Mouse (Mus musculus): ENCODE results near the gene Ecm2.

Ecm2 gene

GRCm38 (mm10) chr13:49504510-49504909, at the start of gene Ecm2:
Ecm2 (plus strand) TSS chr13:49504810.
- DNase-seq (ENCODE audit: low read depth, low spot score), result no peak

GRCm38 (mm10) chr13:49460276-49460675, 44.3 kb upstream of the Ecm2 start:
- no peak for DNase-seq (ENCODE audit: low read depth, low spot score)

GRCm38 (mm10) chr13:49460692-49461414, 43.8 kb upstream of the Ecm2 start:
- no peak for DNase-seq (ENCODE audit: low read depth, low spot score)

- DNase-seq (ENCODE audit: low read depth, low spot score), result no peak
Observed at GRCm38 (mm10) chr13:49461458-49462132, 43.0 kb upstream of the Ecm2 start.

GRCm38 (mm10) chr13:49462921-49463320, 41.7 kb upstream of the Ecm2 start:
- DNase-seq (ENCODE audit: low read depth, low spot score), result no peak

- no peak for DNase-seq (ENCODE audit: low read depth, low spot score)
Observed at GRCm38 (mm10) chr13:49465875-49466274, 38.7 kb upstream of the Ecm2 start.

GRCm38 (mm10) chr13:49466393-49467075, 38.1 kb upstream of the Ecm2 start:
- no peak for DNase-seq (ENCODE audit: low read depth, low spot score)

GRCm38 (mm10) chr13:49467585-49467984, 37.0 kb upstream of the Ecm2 start:
- no peak for DNase-seq (ENCODE audit: low read depth, low spot score)

GRCm38 (mm10) chr13:49469002-49469401, 35.6 kb upstream of the Ecm2 start:
- DNase-seq (ENCODE audit: low read depth, low spot score), result no peak

- no peak for DNase-seq (ENCODE audit: low read depth, low spot score)
Observed at GRCm38 (mm10) chr13:49470319-49470718, 34.3 kb upstream of the Ecm2 start.

- no peak for DNase-seq (ENCODE audit: low read depth, low spot score)
Observed at GRCm38 (mm10) chr13:49470806-49471205, 33.8 kb upstream of the Ecm2 start.

GRCm38 (mm10) chr13:49471981-49472675, 32.5 kb upstream of the Ecm2 start:
- no peak for DNase-seq (ENCODE audit: low read depth, low spot score)

GRCm38 (mm10) chr13:49472676-49473005, 32.0 kb upstream of the Ecm2 start:
- no peak for DNase-seq (ENCODE audit: low read depth, low spot score)

- no peak for DNase-seq (ENCODE audit: low read depth, low spot score)
Observed at GRCm38 (mm10) chr13:49477887-49478286, 26.7 kb upstream of the Ecm2 start.

GRCm38 (mm10) chr13:49478851-49479374, 25.7 kb upstream of the Ecm2 start:
- DNase-seq (ENCODE audit: low read depth, low spot score), result no peak

GRCm38 (mm10) chr13:49479399-49479798, 25.2 kb upstream of the Ecm2 start:
- no peak for DNase-seq (ENCODE audit: low read depth, low spot score)

GRCm38 (mm10) chr13:49480057-49480456, 24.6 kb upstream of the Ecm2 start:
- no peak for DNase-seq (ENCODE audit: low read depth, low spot score)

GRCm38 (mm10) chr13:49480551-49480950, 24.1 kb upstream of the Ecm2 start:
- no peak for DNase-seq (ENCODE audit: low read depth, low spot score)

GRCm38 (mm10) chr13:49485388-49485787, 19.2 kb upstream of the Ecm2 start:
- no peak for DNase-seq (ENCODE audit: low read depth, low spot score)

- DNase-seq (ENCODE audit: low read depth, low spot score), result no peak
Observed at GRCm38 (mm10) chr13:49492376-49493368, 11.9 kb upstream of the Ecm2 start, which contains the start of gene Tes3-ps. Tes3-ps (plus strand) TSS chr13:49493318.

- no peak for DNase-seq (ENCODE audit: low read depth, low spot score)
Observed at GRCm38 (mm10) chr13:49505776-49506175, 1.2 kb downstream of the Ecm2 start.

All from brain, embryonic 18.5 days (tissue).